Mouse (Mus musculus) CD8-positive naive resting alpha-beta T cell, adult 2 months (primary cell): Measurements from ENCODE around the gene Ifitm5.

Source experiments
- DNase-seq, 2 experiments: peaks; one replicate each; pipeline ENCODE4 v3.0.0; 2022; ENCODE audit warnings: low read depth in 2 of 2, low spot score in 2 of 2

Ifitm5 gene

GRCm38 (mm10) chr7:140941222-140942051 is 8.7 kb downstream of the Ifitm5 start, which contains the start of gene Pgghg:
TSS of gene Pgghg (plus strand) at chr7:140941391.
- DNase-seq = peak; percentile 53 to 69

- no peak for DNase-seq
These were observed 10.4 kb downstream of the Ifitm5 start for GRCm38 (mm10) chr7:140939669-140940171.

GRCm38 (mm10) chr7:140938896-140939295 is 11.2 kb downstream of the Ifitm5 start:
- no peak for DNase-seq

- no peak for DNase-seq
These were observed 11.7 kb downstream of the Ifitm5 start for GRCm38 (mm10) chr7:140938436-140938835.

- DNase-seq = no peak
These were observed 22.9 kb downstream of the Ifitm5 start for GRCm38 (mm10) chr7:140927181-140927580.

GRCm38 (mm10) chr7:140923070-140923775 is 26.9 kb downstream of the Ifitm5 start:
- no peak for DNase-seq

GRCm38 (mm10) chr7:140922398-140923069 is 27.6 kb downstream of the Ifitm5 start:
- DNase-seq = no peak

GRCm38 (mm10) chr7:140921225-140921975 is 28.7 kb downstream of the Ifitm5 start:
- no peak for DNase-seq

- no peak for DNase-seq
These were observed 29.6 kb downstream of the Ifitm5 start, which contains the start of gene Nlrp6 for GRCm38 (mm10) chr7:140920418-140921029. TSS of gene Nlrp6 (plus strand) at chr7:140920902.

GRCm38 (mm10) chr7:140919911-140920310 is 30.2 kb downstream of the Ifitm5 start:
- no peak for DNase-seq

- DNase-seq = no peak
These were observed 35.9 kb downstream of the Ifitm5 start for GRCm38 (mm10) chr7:140914031-140914690.

GRCm38 (mm10) chr7:140912846-140913482 is 37.1 kb downstream of the Ifitm5 start:
- DNase-seq = no peak

GRCm38 (mm10) chr7:140912293-140912692 is 37.8 kb downstream of the Ifitm5 start:
- no peak for DNase-seq

GRCm38 (mm10) chr7:140908634-140909107 is 41.4 kb downstream of the Ifitm5 start:
- peak; percentile 52 to 60 for DNase-seq

GRCm38 (mm10) chr7:140908181-140908580 is 41.9 kb downstream of the Ifitm5 start:
- no peak for DNase-seq

GRCm38 (mm10) chr7:140907697-140908096 is 42.4 kb downstream of the Ifitm5 start:
- DNase-seq = no peak

GRCm38 (mm10) chr7:140907131-140907530 is 43.0 kb downstream of the Ifitm5 start:
- no peak for DNase-seq

- no peak for DNase-seq
These were observed 44.4 kb downstream of the Ifitm5 start for GRCm38 (mm10) chr7:140905642-140906081.

GRCm38 (mm10) chr7:140903212-140903611 is 46.9 kb downstream of the Ifitm5 start:
- peak; percentile 65 to 74 for DNase-seq
